Mouse (Mus musculus) T-helper 17 cell (primary cell): ENCODE results near the gene Bmper.

Experiments used
- in situ Hi-C, 2 experiments: fragments of 300-600 bp; cut with MboI, MseI; formaldehyde crosslinking; loops; 1 replicate in 1 of 2; 2 replicates in 1 of 2; pipeline ENCODE4 v1.15.1; 2025; ENCODE audit warnings: high pct_unique_total_duplicates in 2 of 2

Bmper gene

DNA sequence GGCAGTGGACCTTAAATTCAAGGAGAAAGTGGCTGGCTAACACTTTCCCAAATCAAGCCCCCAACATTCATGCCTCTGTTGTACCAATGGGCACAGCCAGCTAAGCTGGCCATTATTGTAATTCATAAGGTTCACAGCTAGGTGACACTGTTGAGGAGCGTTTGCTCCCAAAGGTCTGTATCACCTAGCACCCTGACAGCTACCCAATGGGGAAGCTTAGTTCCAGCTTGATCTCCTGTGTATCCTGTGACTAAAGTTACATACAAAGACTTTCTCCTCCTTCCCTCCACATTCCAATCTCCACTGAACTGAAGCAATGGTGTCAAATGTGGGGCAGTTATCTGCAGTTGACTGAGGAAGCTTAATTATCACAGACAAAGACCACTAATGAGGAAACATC lies 311.0 kb downstream of the Bmper start:
- in situ Hi-C loops, result no loop called here
